Mouse (Mus musculus) kidney, embryonic 15.5 days (tissue): ENCODE data around the gene Syt9. TPM values are rescaled to one million over a fixed set of nuclear protein-coding genes. Genes with fewer than 3 reads are reported as not detected.
"Not testable (repeated sequence)": the region's sequence is repeated elsewhere in the genome, so short reads cannot be mapped to it uniquely, and the experiment has no call there.

Experiments used
- ATAC-seq: fragments of 200-750 bp; cut with Nextera tagmentation; replicated peaks from 2 replicates; pipeline ENCODE4 v1.8.0; 2017; ENCODE audit warnings: moderate TSS enrichment; ENCODE audit not compliant: low FRiP score
- H3K27ac ChIP-seq: fragments of 300-500 bp; sonication (generic); 2 replicates; pipeline ENCODE4 v1.5.1; 2015; ENCODE audit warnings: mild to moderate bottlenecking, inconsistent platforms
- H3K27me3 ChIP-seq: fragments of 300-500 bp; sonication (generic); 2 replicates; pipeline ENCODE4 v1.6.1; 2015; ENCODE audit warnings: inconsistent platforms
- H3K36me3 ChIP-seq: fragments of 300-500 bp; sonication (generic); 2 replicates; pipeline ENCODE4 v1.6.1; 2015; ENCODE audit warnings: inconsistent platforms
- H3K4me1 ChIP-seq: fragments of 300-500 bp; sonication (generic); 2 replicates; pipeline ENCODE4 v1.6.1; 2015; ENCODE audit warnings: inconsistent platforms
- H3K4me2 ChIP-seq: fragments of 300-500 bp; sonication (generic); 2 replicates; pipeline ENCODE4 v1.6.1; 2015; ENCODE audit warnings: moderate library complexity, mild to moderate bottlenecking, inconsistent platforms
- H3K4me3 ChIP-seq: fragments of 300-500 bp; sonication (generic); replicated peaks from 2 replicates; pipeline ENCODE4 v1.5.1; 2015; ENCODE audit warnings: mild to moderate bottlenecking, inconsistent platforms
- H3K9ac ChIP-seq: fragments of 300-500 bp; sonication (generic); 2 replicates; pipeline ENCODE4 v1.6.1; 2015; ENCODE audit warnings: mild to moderate bottlenecking, inconsistent platforms
- H3K9me3 ChIP-seq: fragments of 300-500 bp; sonication (generic); replicated peaks from 2 replicates; pipeline ENCODE4 v1.6.1; 2016; ENCODE audit warnings: inconsistent platforms
- WGBS: fragments of 180-500 bp; shearing (Covaris S2); methylation state at CpG from one replicate; pipeline ENCODE4 v1.1.7; 2015; ENCODE audit warnings: mixed read lengths; 5-methylcytosine and 5-hydroxymethylcytosine counted together
- polyA plus RNA-seq: library from polyadenylated mRNA; unstranded; fragments of >200 nt; fragmentation: Nextera tagmentation; extraction: Ambion mirVana; gene quantifications from 2 replicates; pipeline ENCODE4 v1.2.1, GENCODE M21; 2015

Syt9 gene
- polyA plus RNA-seq, 1 experiment from 2014 or later = 5.2 TPM

GRCm38 (mm10) chr7:107465081-107465480 lies 94.6 kb downstream of the Syt9 start:
- Histone ChIP-seq H3K27me3 (no peaks in the 10 kb centered on the region), H3K4me3 (no peak overlapping the region), H3K4me1 (no peaks in the 10 kb centered on the region), H3K36me3 (no peaks in the 10 kb centered on the region), H3K4me2 (no peak overlapping the region), H3K27ac (no peak overlapping the region), H3K9ac (no peak overlapping the region), H3K9me3 (no peaks in the 10 kb centered on the region)
- no peak for ATAC-seq
- WGBS = 54% methylated on average over 3 of the region's 3 CpGs

GRCm38 (mm10) chr7:107478979-107479965 lies 108.7 kb downstream of the Syt9 start:
- WGBS = 40% methylated on average over 7 of the region's 7 CpGs
- peak; percentile 67; the same call in 1 of the 2 replicates for ATAC-seq
- no peak overlapping the region for H3K27ac ChIP-seq

GRCm38 (mm10) chr7:107485709-107486108 lies 115.2 kb downstream of the Syt9 start:
- H3K27ac ChIP-seq, H3K4me1 ChIP-seq, H3K4me3 ChIP-seq, H3K27me3 ChIP-seq, H3K9me3 ChIP-seq, H3K9ac ChIP-seq, H3K36me3 ChIP-seq, ATAC-seq, H3K4me2 ChIP-seq: not testable (repeated sequence)
- WGBS = 85% methylated on average over 2 of the region's 2 CpGs

More at GRCm38 (mm10) chr7:107478979-107479965, 108.7 kb downstream of the Syt9 start:
- Histone ChIP-seq H3K4me3 (no peak overlapping the region), H3K36me3 (no peaks in the 10 kb centered on the region), H3K9ac (no peak overlapping the region), H3K4me2 (no peak overlapping the region), H3K27me3 (no peaks in the 10 kb centered on the region), H3K9me3 (no peaks in the 10 kb centered on the region), H3K4me1 (no peaks in the 10 kb centered on the region)

- H3K27me3 ChIP-seq = no peaks in the 10 kb centered on the region
- H3K4me3 ChIP-seq = no peak overlapping the region
- H3K9me3 ChIP-seq = no peaks in the 10 kb centered on the region
- no peak overlapping the region for H3K27ac ChIP-seq
- no peaks in the 10 kb centered on the region for H3K4me1 ChIP-seq
- H3K4me2 ChIP-seq = no peak overlapping the region
- no peak for ATAC-seq
- no peak overlapping the region for H3K9ac ChIP-seq
- no peaks in the 10 kb centered on the region for H3K36me3 ChIP-seq
These were observed 124.9 kb downstream of the Syt9 start for GRCm38 (mm10) chr7:107495428-107495827.

GRCm38 (mm10) chr7:107496923-107497322 lies 126.4 kb downstream of the Syt9 start:
- Histone ChIP-seq H3K9ac (no peak overlapping the region), H3K36me3 (no peaks in the 10 kb centered on the region), H3K4me1 (no peaks in the 10 kb centered on the region), H3K27me3 (no peaks in the 10 kb centered on the region), H3K4me3 (no peak overlapping the region), H3K9me3 (no peaks in the 10 kb centered on the region), H3K27ac (no peak overlapping the region), H3K4me2 (no peak overlapping the region)
- no peak for ATAC-seq
- 80% methylated on average over 7 of the region's 7 CpGs for WGBS

GRCm38 (mm10) chr7:107500641-107501040 lies 130.1 kb downstream of the Syt9 start:
- H3K27me3 ChIP-seq = no peaks in the 10 kb centered on the region
- no peak for ATAC-seq
- no peak overlapping the region for H3K9ac ChIP-seq
- H3K36me3 ChIP-seq = no peaks in the 10 kb centered on the region
- H3K27ac ChIP-seq = no peak overlapping the region
- no peak overlapping the region for H3K4me2 ChIP-seq
- no peaks in the 10 kb centered on the region for H3K4me1 ChIP-seq
- 68% methylated on average over 7 of the region's 7 CpGs for WGBS
- no peaks in the 10 kb centered on the region for H3K9me3 ChIP-seq
- no peak overlapping the region for H3K4me3 ChIP-seq

GRCm38 (mm10) chr7:107504761-107505712 lies 134.5 kb downstream of the Syt9 start:
- ATAC-seq = no peak
- Histone ChIP-seq H3K36me3 (no peaks in the 10 kb centered on the region), H3K9me3 (no peaks in the 10 kb centered on the region), H3K9ac (no peak overlapping the region), H3K27ac (no peak overlapping the region), H3K4me1 (no peaks in the 10 kb centered on the region), H3K4me3 (no peak overlapping the region), H3K4me2 (no peak overlapping the region), H3K27me3 (no peaks in the 10 kb centered on the region)
- 74% methylated on average over 5 of the region's 5 CpGs for WGBS

GRCm38 (mm10) chr7:107507920-107508319 lies 137.4 kb downstream of the Syt9 start:
- Histone ChIP-seq H3K4me1 (no peaks in the 10 kb centered on the region), H3K9me3 (no peaks in the 10 kb centered on the region), H3K27me3 (no peaks in the 10 kb centered on the region), H3K36me3 (no peaks in the 10 kb centered on the region), H3K9ac (no peak overlapping the region), H3K4me2 (no peak overlapping the region), H3K4me3 (no peak overlapping the region), H3K27ac (no peak overlapping the region)
- 81% methylated on average over 3 of the region's 3 CpGs for WGBS
- no peak for ATAC-seq

GRCm38 (mm10) chr7:107509740-107510139 lies 139.2 kb downstream of the Syt9 start:
- Histone ChIP-seq H3K9me3 (no peaks in the 10 kb centered on the region), H3K4me3 (no peak overlapping the region), H3K9ac (no peak overlapping the region), H3K4me1 (no peaks in the 10 kb centered on the region), H3K36me3 (no peaks in the 10 kb centered on the region), H3K4me2 (no peak overlapping the region), H3K27ac (no peak overlapping the region), H3K27me3 (no peaks in the 10 kb centered on the region)
- WGBS = 78% methylated on average over 3 of the region's 3 CpGs
- ATAC-seq = no peak

GRCm38 (mm10) chr7:107516704-107517410 lies 146.3 kb downstream of the Syt9 start:
- ATAC-seq = peak; percentile 57
- whole genome bisulfite sequencing = 32% methylated on average over 8 of the region's 8 CpGs
- H3K9me3 ChIP-seq = no peaks in the 10 kb centered on the region
- H3K27me3 ChIP-seq = no peaks in the 10 kb centered on the region
- no peaks in the 10 kb centered on the region for H3K36me3 ChIP-seq
- H3K9ac ChIP-seq = no peak overlapping the region
- H3K4me1 ChIP-seq = peaks cover 11% of the 10 kb centered on the region; the same call in 1 of the 2 replicates
- no peak overlapping the region for H3K4me2 ChIP-seq
- no peak overlapping the region for H3K4me3 ChIP-seq
- H3K27ac ChIP-seq = no peak overlapping the region

GRCm38 (mm10) chr7:107519256-107520025 lies 148.9 kb downstream of the Syt9 start:
- H3K36me3 ChIP-seq = no peaks in the 10 kb centered on the region
- ATAC-seq = no peak
- H3K4me1 ChIP-seq = peaks cover 11% of the 10 kb centered on the region; the same call in 1 of the 2 replicates
- no peak overlapping the region for H3K9ac ChIP-seq
- H3K4me3 ChIP-seq = no peak overlapping the region
- no peak overlapping the region for H3K27ac ChIP-seq
- H3K9me3 ChIP-seq = no peaks in the 10 kb centered on the region
- H3K4me2 ChIP-seq = no peak overlapping the region
- no peaks in the 10 kb centered on the region for H3K27me3 ChIP-seq
- 91% methylated on average over 12 of the region's 12 CpGs for WGBS
